Mouse (Mus musculus) thymus, postnatal 0 days (tissue): Measurements from ENCODE around the gene Tm9sf1. TPM values are rescaled to one million over a fixed set of nuclear protein-coding genes. Genes with fewer than 3 reads are reported as not detected.
A peak's percentile ranks its signal among the peaks of the same experiment; 100 is the strongest.

Source experiments
- DNase-seq: peaks from one replicate; pipeline ENCODE4 v3.0.0-alpha.2; 2015; ENCODE audit warnings: low spot score
- polyA plus RNA-seq: library from polyadenylated mRNA; unstranded; fragments of >200 nt; fragmentation: Nextera tagmentation; extraction: Ambion mirVana; gene quantifications from 2 replicates; pipeline ENCODE4 v1.2.1, GENCODE M21; 2015

Gene Tm9sf1
- polyA plus RNA-seq, 1 experiment from 2014 or later: 76.7 TPM

DNA sequence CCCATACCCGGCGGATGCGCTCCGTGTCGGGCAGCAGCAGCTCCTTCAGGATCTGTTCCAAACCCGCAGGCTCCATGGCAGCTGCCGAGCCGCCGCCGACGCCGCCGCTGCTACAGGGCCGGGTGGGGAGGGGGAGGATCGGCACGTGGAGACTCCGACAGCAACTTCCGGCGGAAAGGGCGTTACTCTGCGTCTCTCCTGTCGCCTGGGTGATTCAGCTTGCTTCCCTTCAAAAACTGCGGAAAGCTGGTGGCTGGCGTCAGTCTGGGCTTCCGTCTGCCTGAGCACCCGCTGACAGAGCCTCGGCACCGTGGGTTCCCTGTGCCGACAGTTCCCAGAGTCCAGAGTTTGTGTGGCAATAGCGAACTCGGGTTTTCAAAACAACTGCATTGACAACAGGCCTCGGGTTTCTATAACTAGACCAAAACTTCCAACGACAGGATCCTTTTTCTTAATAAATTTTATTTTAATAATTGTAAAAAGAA, 8.0 kb downstream of the Tm9sf1 start, which contains the start of gene Ipo4:
Gene Ipo4, minus strand, starts transcription at position 435 of the 485 bp plus-strand sequence.
- peak; percentile 93 for DNase-seq

DNA sequence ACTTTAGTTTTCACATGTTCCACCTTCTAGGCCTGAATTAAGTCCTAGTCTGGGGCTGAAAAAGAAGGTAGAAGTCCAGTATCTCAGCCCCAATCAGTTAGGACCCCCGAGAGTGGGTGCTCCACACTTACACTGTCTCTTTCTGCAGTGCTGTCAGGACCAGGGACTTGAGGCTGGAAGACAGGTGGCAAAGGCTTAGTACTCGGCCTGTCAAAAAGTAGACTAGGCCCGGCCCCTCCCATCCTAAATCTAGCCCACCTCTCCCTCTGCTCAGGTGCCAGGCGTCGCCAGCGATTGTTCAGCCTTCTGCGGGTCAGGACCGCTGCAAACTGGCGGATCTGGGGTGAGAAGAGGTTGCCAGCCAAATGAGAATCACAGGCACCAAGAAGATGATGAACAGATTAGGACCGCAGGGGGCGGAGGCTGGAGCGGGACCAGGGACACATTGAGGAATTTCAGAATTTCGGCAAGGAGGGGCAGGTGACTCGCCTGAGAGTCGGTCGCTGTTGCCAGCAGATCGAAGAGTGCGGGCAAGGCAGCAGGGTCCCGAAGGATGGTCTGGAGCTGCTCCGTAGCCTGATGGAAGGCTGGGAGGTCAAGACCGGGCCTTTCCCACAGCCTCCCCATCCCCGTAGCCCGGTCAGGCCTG, 8.6 kb downstream of the Tm9sf1 start:
- no peak for DNase-seq

DNA sequence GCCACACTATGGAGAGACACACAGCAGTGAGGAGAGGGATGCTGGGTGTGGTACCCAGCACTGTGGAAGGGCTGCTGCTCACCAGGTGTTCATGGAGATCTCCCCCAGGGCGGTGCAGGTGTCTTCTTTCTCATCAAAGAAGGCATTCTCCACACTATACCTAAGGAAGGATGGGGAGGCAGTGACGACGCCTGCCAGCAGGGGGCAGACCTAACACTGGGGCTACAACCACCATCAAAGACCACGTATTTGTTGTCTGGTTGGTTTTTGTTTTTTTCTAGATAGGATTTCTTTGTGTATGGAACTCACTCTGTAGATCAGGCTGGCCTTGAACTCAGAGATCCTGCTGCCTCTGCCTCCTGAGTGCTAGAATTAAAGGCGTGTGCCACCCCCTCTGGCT, 14.3 kb downstream of the Tm9sf1 start:
- peak; percentile 80 for DNase-seq

DNA sequence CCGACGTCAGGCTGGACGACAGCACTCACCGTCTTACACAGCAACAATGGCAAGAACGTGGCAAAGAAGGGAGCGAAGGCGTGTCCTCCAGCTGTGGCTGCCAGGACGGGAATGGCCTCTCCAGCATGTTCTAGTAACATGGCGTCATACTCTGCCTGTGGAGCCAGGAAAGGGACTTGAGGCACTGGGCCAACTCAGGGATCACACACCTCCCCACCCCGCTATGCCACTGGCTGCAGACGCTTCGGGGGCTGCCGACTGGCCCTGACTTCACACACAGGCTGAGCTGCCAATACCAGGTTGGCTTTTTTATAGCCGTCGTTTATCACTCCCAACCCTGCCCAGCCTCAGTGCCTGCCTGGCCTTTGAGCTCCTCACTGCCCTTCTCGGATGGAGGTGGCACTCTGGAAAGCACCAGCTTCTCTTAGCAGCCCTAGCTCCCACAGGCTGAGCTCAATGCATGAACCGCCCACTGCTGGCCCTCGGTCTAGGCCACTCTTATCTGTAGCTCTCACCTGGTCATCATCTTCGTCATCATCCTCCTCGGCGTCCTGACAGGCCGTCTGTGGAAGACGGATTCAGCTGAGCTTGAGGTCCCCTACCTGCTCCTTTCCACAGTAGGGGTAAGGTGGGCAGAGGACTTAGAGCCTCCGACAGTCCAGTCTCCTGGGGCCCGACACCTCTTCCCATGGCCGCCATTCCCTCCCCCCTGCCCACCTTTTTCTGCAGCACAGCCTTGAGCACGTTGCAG, 15.4 kb downstream of the Tm9sf1 start:
- DNase-seq: no peak

DNA sequence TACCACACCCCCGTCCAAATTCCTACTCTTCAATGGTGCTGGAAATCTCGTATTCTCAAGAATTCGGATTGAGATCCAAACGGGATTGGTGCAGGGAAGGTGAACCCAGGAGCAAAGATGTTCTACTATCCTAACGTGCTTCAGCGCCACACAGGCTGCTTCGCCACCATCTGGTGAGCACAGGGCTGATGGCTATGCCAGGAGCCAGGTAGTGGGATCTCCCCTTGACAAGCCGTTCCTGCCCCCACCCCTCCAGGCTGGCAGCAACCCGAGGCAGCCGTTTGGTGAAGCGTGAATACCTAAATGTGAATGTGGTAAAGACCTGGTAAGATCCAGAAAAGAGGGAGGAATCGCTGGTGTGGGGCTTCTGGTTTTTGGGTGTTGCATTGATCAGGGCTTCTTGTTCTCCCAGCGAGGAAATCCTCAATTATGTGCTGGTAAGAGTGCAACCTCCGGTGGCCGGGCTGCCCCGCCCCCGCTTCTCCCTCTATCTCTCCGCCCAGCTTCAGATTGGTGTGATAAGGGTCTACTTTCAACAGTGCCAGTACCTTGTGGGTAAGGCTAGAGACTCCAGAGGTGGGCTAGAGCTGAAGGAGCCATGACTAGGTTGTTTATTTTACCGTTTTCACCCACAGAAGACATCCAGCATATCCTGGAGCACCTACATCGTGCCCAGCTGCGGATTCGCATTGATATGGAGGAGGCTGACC, 25.0 kb downstream of the Tm9sf1 start:
- DNase-seq: no peak

DNA sequence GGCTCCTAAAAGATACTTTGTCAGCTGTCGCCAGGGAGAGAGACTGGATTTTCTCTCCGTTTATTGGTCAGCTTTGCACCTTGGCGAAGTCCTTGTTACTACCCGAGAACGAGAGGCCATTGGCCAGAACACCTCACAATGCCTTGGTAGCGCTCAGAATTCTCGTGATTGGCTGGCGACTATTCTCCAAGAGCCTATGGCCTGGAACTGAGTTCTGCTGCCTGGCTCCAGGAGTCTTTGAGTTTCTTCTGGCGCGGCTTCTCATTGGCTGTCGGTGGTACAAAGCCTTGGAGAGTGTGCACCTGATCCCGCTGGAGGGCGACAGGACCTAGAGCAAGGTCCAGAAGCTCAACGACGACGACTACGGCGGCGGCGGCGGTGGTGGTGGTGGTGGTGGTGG, 25.8 kb downstream of the Tm9sf1 start, which contains the start of gene Rec8:
Gene Rec8, plus strand, starts transcription at position 216 of the 400 bp plus-strand sequence.
- DNase-seq: peak; percentile 64

DNA sequence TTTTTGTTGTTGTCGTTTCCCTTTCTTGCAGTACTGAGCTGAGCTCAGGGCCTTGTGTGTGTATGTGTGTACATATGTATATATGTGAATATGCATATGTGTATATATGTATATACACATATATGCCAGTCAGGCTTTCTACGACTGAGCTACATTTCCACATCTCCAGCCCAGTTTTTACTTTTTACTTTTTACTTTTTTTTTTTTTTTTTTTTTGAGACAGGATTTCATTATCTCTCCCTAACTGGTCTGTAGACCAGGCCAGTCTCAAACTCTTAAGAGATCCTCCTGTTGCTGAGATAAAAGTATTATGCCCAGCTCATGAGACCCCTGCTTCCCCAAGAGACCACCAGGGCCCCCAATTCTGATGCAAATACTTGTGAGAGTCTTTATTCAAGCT, 26.8 kb downstream of the Tm9sf1 start:
- no peak for DNase-seq

DNA sequence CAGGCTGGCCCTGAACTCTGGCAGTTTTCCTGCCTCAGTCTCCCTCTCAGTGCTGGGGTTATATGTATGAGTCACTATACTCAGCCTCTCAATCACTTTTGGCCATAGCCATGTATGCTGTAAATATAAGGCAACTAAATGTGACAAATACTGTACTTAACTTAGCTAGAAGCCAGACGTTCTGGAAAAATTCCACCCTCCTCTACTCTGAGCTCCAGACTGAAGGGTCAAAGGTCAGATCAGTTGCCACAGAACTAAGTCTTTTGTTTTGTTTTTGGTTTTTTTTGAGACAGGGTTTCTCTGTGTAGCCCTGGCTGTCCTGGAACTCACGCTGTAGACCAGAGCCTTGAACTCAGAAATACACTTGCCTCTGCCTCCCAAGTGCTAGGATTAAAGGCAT, 27.7 kb downstream of the Tm9sf1 start:
- no peak for DNase-seq

DNA sequence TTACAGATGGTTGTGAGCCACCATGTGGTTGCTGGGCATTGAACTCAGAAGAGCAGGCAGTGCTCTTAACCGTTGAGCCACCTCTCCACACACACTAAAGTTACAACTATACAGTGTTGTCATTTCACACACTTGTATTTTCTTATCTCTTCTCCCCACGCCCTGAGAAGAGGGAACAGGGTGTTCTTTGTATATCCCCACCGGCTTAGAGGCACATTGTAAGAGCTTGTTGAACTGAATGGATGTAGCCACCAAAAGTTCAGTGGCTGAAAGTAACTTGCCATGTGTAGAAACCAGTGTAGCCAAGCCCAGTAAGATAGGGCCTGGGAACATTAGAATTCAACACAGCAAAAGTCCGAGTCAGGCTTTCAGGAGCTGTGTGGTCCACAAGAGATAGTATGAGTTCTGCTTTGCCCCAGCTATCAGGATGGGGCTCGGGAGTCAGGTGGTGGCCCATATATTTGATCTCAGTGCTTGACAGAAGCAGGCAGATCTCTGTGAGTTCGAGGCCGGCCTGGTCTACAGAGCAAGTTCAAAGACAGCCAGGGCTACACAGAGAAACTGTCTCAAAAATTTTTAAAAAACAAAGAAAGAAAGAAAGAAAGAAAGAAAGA, 28.9 kb downstream of the Tm9sf1 start:
- DNase-seq: no peak

DNA sequence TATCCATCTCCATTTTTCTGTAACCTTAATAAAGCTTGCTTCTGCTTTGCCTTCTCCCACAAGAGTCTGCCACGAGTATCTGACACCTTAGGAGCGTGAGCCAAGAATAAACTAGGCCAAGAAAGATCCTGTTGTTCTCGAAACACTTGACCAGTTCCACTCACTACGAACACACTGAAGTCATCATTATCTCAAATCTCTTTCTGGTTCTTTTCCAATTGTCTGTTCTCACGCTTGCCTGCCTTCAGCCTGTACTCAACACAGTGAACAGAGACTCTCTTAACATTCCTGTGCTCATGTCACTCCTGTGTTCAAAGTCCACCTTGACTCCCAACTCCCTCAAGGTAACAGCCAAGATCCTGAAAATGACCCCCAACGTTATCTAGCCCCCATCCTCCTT, 30.3 kb downstream of the Tm9sf1 start:
- no peak for DNase-seq

DNA sequence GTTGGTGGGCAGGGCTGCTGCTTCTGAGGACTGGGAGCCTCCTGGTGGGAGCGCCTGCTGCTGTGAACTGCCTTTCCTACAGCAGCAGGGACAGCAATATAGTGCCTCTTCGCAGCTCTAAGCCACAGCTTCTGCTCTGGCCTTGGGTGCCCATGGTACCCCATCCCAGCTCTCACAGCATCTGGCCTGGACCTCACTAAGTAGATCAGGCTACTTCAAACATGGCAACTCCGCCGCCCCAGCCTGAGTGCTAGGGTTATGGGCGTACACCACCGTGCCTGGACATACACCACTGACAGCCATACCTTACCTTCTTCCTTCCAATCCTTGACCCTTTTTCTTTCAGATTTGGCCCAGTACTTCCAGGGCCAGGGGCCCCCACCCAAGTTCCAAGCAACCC, 35.3 kb downstream of the Tm9sf1 start:
- DNase-seq: no peak

DNA sequence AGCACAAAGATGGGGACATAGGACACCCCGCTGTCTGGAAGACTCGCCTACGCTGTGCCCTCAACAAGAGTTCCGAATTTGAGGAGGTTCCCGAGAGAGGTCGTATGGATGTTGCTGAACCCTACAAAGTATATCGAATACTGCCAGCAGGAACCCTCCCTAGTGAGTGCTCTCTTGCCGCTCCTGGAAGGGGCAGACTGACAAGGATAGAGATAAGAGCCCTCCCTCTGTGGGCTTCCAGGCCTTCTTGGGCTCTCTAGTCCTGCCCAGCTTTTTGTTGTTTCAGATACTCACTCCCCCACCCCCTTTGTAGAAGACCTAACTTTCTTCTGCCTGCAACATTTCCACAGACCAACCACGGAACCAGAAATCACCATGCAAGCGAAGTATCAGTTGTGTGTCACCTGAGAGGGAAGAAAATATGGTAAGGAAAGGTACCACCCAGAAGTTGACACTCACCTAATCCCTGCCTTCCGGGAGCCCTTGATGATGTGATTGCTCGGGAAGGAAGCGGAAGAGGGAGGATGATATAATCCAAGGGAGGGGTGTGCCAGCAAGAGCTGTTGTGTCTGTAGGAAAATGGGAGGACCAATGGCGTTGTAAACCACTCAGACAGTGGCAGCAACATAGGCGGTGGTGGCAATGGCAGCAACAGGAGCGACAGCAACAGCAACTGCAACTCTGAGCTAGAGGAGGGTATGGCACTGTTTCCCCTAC, 37.7 kb downstream of the Tm9sf1 start:
- no peak for DNase-seq

DNA sequence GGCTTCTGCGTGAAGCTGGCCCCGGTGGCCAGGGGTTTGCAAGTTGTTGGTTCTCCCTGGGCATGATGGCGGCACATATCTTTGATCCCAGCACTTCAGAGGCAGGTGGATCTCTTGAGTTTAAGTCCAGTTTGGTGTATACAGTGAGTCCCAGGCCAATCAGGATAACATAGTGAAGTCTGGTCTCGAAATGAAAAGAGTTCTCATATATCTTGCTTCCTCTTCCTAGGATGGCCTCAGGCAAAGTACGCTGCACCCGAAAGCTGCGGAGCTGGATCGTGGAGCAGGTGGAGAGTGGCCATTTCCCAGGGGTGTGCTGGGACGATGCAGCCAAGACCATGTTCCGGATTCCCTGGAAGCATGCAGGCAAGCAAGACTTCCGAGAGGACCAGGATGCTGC, 38.8 kb downstream of the Tm9sf1 start:
- no peak for DNase-seq

DNA sequence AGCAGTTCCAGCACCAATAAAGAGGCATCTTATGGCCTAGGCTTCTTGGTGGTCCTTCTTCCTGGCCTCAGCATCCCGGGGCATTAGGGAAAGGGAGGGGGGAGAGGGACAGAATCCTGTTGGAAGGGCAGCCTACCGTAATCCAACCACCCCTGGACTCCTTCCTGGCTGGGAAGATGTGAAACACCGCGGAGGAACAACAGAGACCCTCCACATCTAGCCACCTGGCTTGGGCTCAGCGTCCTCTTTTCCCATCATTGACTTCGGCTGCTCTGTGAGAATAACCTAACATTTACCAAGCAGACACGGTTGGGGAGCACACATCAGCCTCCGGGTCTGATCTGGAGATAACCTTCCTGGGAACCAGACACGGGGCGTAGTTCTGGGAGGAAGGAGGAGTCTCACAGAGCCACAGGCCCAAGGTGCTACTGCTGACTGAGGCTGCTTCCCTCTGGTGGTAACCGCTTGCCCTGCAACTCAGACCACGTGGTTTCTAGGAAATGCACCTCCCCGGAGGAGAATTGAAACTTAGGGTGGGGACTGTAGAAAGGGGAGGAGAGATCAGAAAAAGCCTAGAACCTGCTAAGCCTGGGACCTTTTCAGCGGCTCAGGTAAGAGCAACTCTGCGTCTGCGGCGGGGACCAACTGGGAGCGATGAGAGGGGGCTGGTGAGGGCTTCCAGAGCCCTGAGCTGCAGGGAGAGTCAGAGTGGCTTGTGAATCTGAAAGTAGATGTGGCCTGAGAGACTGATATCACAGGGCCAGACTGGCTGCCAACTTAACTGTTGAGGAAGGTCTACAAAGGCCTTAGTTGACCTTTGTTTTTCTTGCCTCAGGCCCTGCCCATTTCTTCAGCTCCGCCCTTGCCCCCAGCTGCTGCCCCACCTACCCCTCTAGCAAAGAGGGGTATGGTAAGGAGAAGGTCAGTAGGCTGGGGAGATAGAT, 39.7 kb downstream of the Tm9sf1 start:
- DNase-seq: peak; percentile 95

DNA sequence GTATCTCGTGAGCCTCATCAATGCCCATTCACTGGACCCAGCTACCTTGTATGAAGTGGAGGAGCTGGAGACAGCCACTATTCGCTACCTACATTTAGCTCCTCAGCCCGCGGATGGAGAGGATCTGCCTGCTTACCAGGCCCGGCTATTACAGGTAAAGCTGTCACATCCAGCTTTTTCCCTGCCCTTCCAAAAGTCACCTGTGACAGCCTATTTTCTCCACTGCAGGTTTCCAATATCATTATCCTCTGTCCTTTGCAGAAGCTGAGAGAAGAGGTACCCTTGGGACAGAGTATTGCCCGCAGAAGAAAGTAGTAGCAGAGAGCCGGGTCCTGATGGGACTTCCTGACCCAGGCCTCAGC, 40.4 kb downstream of the Tm9sf1 start, which contains the start of gene Irf9:
Gene Irf9, plus strand, starts transcription at position 301 of the 362 bp plus-strand sequence.
- DNase-seq: no peak

DNA sequence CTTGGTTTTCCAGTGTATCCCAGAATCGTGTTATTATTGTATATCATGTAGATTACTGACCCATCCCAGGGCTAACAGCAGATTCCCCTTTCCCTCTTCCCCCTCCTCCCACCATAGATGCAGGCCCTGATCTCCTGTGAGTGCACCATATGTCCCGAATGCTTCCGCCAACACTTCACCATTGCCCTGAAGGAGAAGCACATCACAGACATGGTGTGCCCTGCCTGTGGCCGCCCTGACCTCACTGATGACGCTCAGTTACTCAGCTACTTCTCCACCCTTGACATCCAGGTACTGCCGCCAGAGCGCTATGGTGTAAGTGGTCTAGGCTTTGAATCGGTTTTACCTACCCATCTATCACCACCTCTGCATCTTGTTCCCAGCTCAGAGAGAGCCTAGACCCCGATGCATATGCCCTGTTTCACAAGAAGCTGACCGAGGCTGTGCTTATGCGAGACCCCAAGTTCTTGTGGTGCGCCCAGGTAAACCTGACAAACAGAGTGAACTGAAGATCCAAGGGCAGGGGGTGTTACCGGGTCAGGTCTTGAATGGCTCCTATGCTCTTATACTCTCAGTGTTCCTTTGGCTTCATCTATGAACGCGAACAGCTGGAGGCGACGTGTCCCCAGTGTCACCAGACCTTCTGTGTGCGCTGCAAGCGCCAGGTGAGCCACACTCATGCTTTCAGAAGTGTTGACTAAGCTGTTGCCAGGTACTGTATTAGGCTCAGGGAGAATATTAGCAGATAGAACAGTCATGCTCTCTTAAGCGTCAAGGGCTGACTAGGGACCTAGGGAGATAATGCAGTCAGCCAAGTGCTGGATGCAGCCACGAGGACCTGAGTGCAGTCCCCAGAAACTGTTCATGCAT, 44.9 kb downstream of the Tm9sf1 start:
- DNase-seq: no peak

DNA sequence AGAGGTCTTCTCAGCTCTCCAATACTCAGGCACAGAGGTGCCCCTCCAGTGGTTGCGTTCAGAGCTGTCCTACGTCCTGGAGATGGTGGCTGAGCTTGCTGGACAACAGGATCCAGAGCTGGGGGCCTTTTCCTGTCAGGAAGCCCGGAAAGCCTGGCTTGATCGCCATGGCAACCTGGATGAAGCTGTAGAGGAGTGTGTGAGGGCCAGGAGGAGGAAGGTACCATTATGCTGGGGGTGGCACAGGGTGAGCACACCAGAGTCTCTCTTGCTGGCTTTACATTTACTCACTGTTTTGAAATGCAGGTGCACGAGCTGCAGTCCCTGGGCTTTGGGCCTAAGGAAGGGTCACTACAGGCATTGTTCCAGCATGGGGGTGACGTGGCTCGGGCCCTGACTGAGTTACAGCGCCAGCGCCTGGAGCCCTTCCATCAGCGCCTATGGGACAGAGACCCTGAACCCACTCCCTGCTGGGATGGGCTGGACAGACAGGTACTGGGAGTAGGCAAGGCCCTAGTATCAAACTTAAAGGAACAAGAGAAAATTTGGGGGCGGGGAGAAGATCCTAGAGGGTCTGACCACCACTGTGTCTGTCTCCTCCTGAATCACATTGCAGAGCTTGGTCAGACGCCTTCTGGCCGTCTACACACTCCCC, 47.4 kb downstream of the Tm9sf1 start:
- no peak for DNase-seq

DNA sequence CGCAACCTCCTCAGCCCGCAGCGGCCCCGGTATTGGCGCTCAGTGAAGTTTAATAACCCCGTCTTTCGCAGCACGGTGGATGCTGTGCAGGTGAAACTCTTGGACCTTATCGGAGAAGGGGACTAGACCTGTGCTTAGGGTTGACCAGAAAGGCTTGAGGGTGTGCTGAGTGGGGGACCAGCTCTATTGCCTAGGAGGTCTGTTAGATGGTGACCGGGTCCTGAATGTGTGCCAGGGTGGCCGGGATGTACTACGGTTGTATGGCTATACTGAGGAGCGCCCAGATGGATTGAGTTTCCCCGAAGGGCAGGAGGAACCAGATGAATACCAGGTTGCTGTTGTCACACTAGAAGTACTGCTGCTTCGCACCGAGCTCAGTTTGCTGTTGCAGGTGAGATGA, 51.4 kb downstream of the Tm9sf1 start:
- no peak for DNase-seq
